Mouse (Mus musculus): ENCODE data around the gene Cbln3. TPM values are rescaled to one million over a fixed set of nuclear protein-coding genes. Genes with fewer than 3 reads are reported as not detected.

Gene Cbln3
- polyA plus RNA-seq, 1 experiment from 2014 or later = 0.23 TPM

DNA sequence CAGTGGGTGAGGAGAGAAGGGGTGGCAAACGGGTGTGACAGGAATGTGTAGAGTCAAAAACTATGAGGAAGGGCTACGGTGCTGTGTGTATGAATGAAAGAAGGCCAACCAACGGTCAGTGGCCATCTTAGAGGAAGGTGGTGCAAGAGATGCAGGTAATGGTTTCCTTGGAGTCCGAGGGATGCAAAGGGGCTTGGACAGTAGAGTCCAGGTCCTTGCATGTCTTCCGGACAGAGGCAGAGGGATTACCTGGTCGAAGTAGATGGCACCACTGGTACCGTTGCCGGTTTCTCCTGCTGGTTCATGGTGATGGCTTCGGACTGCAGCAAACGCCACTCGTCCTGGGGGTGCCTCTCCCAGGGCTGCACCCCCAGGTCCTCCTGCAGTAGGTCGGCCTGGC, 529 bp downstream of the Cbln3 start:
- H3K27me3 ChIP-seq (ENCODE audit: control insufficient read depth, insufficient read depth, low read length) = no peaks in the 10 kb centered on the region
- 86% methylated on average over 12 of the region's 12 CpGs for WGBS
- peak overlapping the region; percentile 94; the same call in 1 of the 2 replicates for H3K27ac ChIP-seq (ENCODE audit: low read depth, low read length)
- ATAC-seq (ENCODE audit: low FRiP score, low TSS enrichment) = no peak
- no peak overlapping the region for H3K4me2 ChIP-seq (replicated peaks; ENCODE audit: low read depth, low read length)
- peaks cover 25% of the 10 kb centered on the region for H3K4me1 ChIP-seq (ENCODE audit: control insufficient read depth, insufficient read depth, low read length)
- no peak overlapping the region for H3K4me3 ChIP-seq (ENCODE audit: low read length)
- H3K9ac ChIP-seq (ENCODE audit: low read depth, low read length) = no peak overlapping the region
- H3K36me3 ChIP-seq (ENCODE audit: control insufficient read depth, insufficient read depth, low read length) = peaks cover 23% of the 10 kb centered on the region
- no peaks in the 10 kb centered on the region for H3K9me3 ChIP-seq (ENCODE audit: control insufficient read depth, low read length)

DNA sequence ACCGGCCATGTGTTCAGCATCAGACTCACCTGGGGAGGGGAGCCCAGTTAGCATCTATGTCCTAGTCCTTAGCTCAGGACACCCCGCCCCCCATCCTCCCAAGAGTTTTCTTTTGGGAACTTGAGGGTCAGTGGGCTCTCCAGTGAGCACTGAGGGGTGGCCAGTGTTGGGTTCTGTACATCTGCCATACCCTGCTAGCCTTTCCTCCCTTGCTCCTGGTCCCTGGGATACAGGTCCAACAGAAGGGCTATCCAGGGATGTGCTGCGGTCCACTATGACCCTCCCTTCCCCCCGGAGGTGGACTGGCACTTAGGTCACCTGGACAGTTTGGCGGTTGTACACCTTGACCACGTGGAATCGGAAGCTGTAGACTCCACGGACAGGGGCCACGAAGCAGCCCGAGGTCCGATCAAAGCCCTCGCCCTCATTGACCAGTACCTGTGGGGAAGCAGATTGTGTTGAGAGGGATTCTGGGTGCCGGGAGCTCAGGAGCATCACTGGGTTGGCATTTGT, 987 bp downstream of the Cbln3 start:
- no peak overlapping the region for H3K27ac ChIP-seq (ENCODE audit: low read depth, low read length)
- no peak overlapping the region for H3K4me2 ChIP-seq (replicated peaks; ENCODE audit: low read depth, low read length)
- peaks cover 18% of the 10 kb centered on the region for H3K36me3 ChIP-seq (ENCODE audit: control insufficient read depth, insufficient read depth, low read length)
- 89% methylated on average over 13 of the region's 13 CpGs for WGBS
- no peak overlapping the region for H3K4me3 ChIP-seq (ENCODE audit: low read length)
- no peaks in the 10 kb centered on the region for H3K27me3 ChIP-seq (ENCODE audit: control insufficient read depth, insufficient read depth, low read length)
- ATAC-seq (ENCODE audit: low FRiP score, low TSS enrichment) = no peak
- peaks cover 28% of the 10 kb centered on the region for H3K4me1 ChIP-seq (ENCODE audit: control insufficient read depth, insufficient read depth, low read length)
- no peak overlapping the region for H3K9ac ChIP-seq (ENCODE audit: low read depth, low read length)
- H3K9me3 ChIP-seq (ENCODE audit: control insufficient read depth, low read length) = no peaks in the 10 kb centered on the region

DNA sequence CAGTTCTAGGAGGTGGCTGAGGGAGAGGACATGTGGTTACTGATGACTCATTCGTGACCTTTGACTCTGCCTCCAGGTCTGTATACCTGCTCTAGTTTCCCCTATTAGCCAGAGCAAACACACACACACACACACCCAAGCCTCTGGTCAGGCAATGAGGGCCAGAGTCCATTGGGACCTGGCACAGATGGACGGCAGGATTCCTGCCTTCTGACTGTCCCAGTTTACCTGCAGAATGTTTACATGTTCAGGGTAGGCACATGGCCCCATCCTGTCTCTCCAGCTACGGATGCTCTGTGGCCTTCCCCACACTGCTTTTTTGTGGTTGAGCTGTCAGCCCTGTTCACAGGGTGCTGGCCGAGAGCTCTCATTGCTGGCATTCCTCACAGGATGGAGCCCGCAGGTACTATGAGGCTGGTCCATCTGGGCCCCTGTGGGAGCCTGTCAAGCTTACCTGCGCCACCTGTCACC, 2.0 kb downstream of the Cbln3 start:
- no peaks in the 10 kb centered on the region for H3K9me3 ChIP-seq (ENCODE audit: control insufficient read depth, low read length)
- H3K27ac ChIP-seq (ENCODE audit: low read depth, low read length) = no peak overlapping the region
- ATAC-seq (ENCODE audit: low FRiP score, low TSS enrichment) = no peak
- H3K4me1 ChIP-seq (ENCODE audit: control insufficient read depth, insufficient read depth, low read length) = peaks cover 37% of the 10 kb centered on the region
- no peak overlapping the region for H3K4me2 ChIP-seq (replicated peaks; ENCODE audit: low read depth, low read length)
- no peaks in the 10 kb centered on the region for H3K27me3 ChIP-seq (ENCODE audit: control insufficient read depth, insufficient read depth, low read length)
- peaks cover 8% of the 10 kb centered on the region for H3K36me3 ChIP-seq (ENCODE audit: control insufficient read depth, insufficient read depth, low read length)
- H3K4me3 ChIP-seq (ENCODE audit: low read length) = no peak overlapping the region
- 60% methylated on average over 6 of the region's 6 CpGs for WGBS
- H3K9ac ChIP-seq (ENCODE audit: low read depth, low read length) = no peak overlapping the region

GRCm38 (mm10) chr14:55880982-55881381, 3.2 kb downstream of the Cbln3 start:
- WGBS = 85% methylated on average over 8 of the region's 8 CpGs
- no peak overlapping the region for H3K9ac ChIP-seq (ENCODE audit: low read depth, low read length)
- H3K27ac ChIP-seq (ENCODE audit: low read depth, low read length) = no peak overlapping the region

GRCm38 (mm10) chr14:55879623-55880022, 4.6 kb downstream of the Cbln3 start:
- Histone ChIP-seq H3K4me1 (ENCODE audit: control insufficient read depth, insufficient read depth, low read length) (peaks cover 25% of the 10 kb centered on the region), H3K27me3 (ENCODE audit: control insufficient read depth, insufficient read depth, low read length) (no peaks in the 10 kb centered on the region), H3K9me3 (ENCODE audit: control insufficient read depth, low read length) (no peaks in the 10 kb centered on the region), H3K9ac (ENCODE audit: low read depth, low read length) (no peak overlapping the region), H3K27ac (ENCODE audit: low read depth, low read length) (no peak overlapping the region), H3K4me2 (replicated peaks; ENCODE audit: low read depth, low read length) (no peak overlapping the region), H3K36me3 (ENCODE audit: control insufficient read depth, insufficient read depth, low read length) (no peaks in the 10 kb centered on the region), H3K4me3 (ENCODE audit: low read length) (no peak overlapping the region)
- ATAC-seq (ENCODE audit: low FRiP score, low TSS enrichment) = no peak
- 34% methylated on average over 1 of the region's 1 CpGs for WGBS

More at GRCm38 (mm10) chr14:55880982-55881381, 3.2 kb downstream of the Cbln3 start:
- Histone ChIP-seq H3K9me3 (ENCODE audit: control insufficient read depth, low read length) (no peaks in the 10 kb centered on the region), H3K4me2 (replicated peaks; ENCODE audit: low read depth, low read length) (no peak overlapping the region), H3K36me3 (ENCODE audit: control insufficient read depth, insufficient read depth, low read length) (no peaks in the 10 kb centered on the region), H3K4me3 (ENCODE audit: low read length) (no peak overlapping the region), H3K27me3 (ENCODE audit: control insufficient read depth, insufficient read depth, low read length) (no peaks in the 10 kb centered on the region), H3K4me1 (ENCODE audit: control insufficient read depth, insufficient read depth, low read length) (peaks cover 29% of the 10 kb centered on the region)
- ATAC-seq (ENCODE audit: low FRiP score, low TSS enrichment) = no peak

- Histone ChIP-seq H3K9me3 (ENCODE audit: control insufficient read depth, low read length) (no peaks in the 10 kb centered on the region), H3K4me2 (replicated peaks; ENCODE audit: low read depth, low read length) (peak overlapping the region; percentile 36), H3K27me3 (ENCODE audit: control insufficient read depth, insufficient read depth, low read length) (no peaks in the 10 kb centered on the region), H3K9ac (ENCODE audit: low read depth, low read length) (no peak overlapping the region), H3K36me3 (ENCODE audit: control insufficient read depth, insufficient read depth, low read length) (no peaks in the 10 kb centered on the region), H3K4me1 (ENCODE audit: control insufficient read depth, insufficient read depth, low read length) (peaks cover 22% of the 10 kb centered on the region), H3K27ac (ENCODE audit: low read depth, low read length) (no peak overlapping the region), H3K4me3 (ENCODE audit: low read length) (no peak overlapping the region)
- ATAC-seq (ENCODE audit: low FRiP score, low TSS enrichment) = 0 out of 2 replicates have a peak, but pooled peaks have one; percentile 36
- WGBS = 15% methylated on average over 7 of the region's 7 CpGs
Measured at GRCm38 (mm10) chr14:55878316-55878940, 5.8 kb downstream of the Cbln3 start.

DNA sequence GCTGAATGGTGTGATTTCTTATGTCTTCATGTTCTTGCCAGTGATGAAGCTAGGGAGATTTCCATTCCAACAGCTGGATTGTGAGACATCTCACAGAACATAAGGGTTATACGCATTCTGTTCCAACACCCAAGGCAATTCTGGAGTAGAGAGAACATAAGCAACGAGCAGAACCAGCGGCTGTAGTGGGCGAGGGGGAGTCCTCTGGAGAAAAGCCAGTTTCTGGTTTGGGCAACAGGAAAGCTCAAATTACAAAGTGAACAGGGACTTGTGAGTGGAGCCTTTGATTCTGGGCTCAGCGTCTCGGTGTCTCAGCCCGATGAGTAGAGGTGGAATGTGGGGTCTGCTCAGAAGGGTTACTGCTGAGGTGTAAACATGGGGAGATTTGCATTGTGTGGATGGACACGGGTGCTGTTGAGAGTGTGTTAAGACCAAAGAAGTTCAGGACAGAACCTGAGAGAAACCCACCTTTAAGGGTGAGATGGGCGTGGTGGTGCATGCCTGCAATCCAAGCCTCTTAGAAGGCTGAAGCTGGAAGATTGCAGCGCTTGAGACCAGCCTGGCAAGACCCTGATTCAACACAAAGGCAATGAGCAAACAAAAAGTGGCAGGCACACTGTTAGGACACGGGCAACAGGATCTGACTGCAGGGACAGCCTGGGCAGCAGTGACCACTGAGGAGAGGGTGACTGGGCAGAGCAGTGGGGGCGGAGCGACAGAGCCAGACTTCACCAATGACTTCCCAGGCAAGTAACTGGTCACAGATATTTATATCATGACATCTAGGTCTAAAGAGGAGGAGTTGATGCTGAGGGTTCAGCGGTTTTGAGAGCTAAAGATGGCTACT, 6.5 kb downstream of the Cbln3 start:
- WGBS = 3% methylated on average over 14 of the region's 14 CpGs
- peak overlapping the region; percentile 36 for H3K4me2 ChIP-seq (replicated peaks; ENCODE audit: low read depth, low read length)
- H3K9me3 ChIP-seq (ENCODE audit: control insufficient read depth, low read length) = no peaks in the 10 kb centered on the region
- peak overlapping the region; percentile 20; the same call in 1 of the 2 replicates for H3K4me3 ChIP-seq (ENCODE audit: low read length)
- H3K36me3 ChIP-seq (ENCODE audit: control insufficient read depth, insufficient read depth, low read length) = peaks cover 3% of the 10 kb centered on the region
- peak overlapping the region; percentile 35; the same call in 1 of the 2 replicates for H3K9ac ChIP-seq (ENCODE audit: low read depth, low read length)
- no peaks in the 10 kb centered on the region for H3K27me3 ChIP-seq (ENCODE audit: control insufficient read depth, insufficient read depth, low read length)
- peak overlapping the region; percentile 38; the same call in 1 of the 2 replicates for H3K27ac ChIP-seq (ENCODE audit: low read depth, low read length)
- H3K4me1 ChIP-seq (ENCODE audit: control insufficient read depth, insufficient read depth, low read length) = peaks cover 24% of the 10 kb centered on the region
- peak; percentile 55; the same call in 1 of the 2 replicates for ATAC-seq (ENCODE audit: low FRiP score, low TSS enrichment)

GRCm38 (mm10) chr14:55873714-55874683, 10.2 kb downstream of the Cbln3 start:
- Histone ChIP-seq H3K9ac (ENCODE audit: low read depth, low read length) (peak overlapping the region; percentile 29; the same call in 1 of the 2 replicates), H3K27ac (ENCODE audit: low read depth, low read length) (no peak overlapping the region)

More at GRCm38 (mm10) chr14:55873714-55874683, 10.2 kb downstream of the Cbln3 start:
- H3K27me3 ChIP-seq (ENCODE audit: control insufficient read depth, insufficient read depth, low read length) = no peaks in the 10 kb centered on the region
- WGBS = 15% methylated on average over 30 of the region's 30 CpGs
- peaks cover 22% of the 10 kb centered on the region for H3K4me1 ChIP-seq (ENCODE audit: control insufficient read depth, insufficient read depth, low read length)
- H3K4me2 ChIP-seq (replicated peaks; ENCODE audit: low read depth, low read length) = peak overlapping the region; percentile 26; the same call in 1 of the 2 replicates
- peaks cover 40% of the 10 kb centered on the region for H3K36me3 ChIP-seq (ENCODE audit: control insufficient read depth, insufficient read depth, low read length)
- no peak overlapping the region for H3K4me3 ChIP-seq (ENCODE audit: low read length)
- no peaks in the 10 kb centered on the region for H3K9me3 ChIP-seq (ENCODE audit: control insufficient read depth, low read length)
- peak; percentile 43 for ATAC-seq (ENCODE audit: low FRiP score, low TSS enrichment)
